Mouse (Mus musculus) right cerebral cortex, adult 18-20 months (tissue): Measurements from ENCODE around the gene Olfr301.

Source experiments
- DNase-seq: peaks from one replicate; pipeline ENCODE4 v3.0.0; 2022; ENCODE audit warnings: mixed read lengths

The Olfr301 gene

DNA sequence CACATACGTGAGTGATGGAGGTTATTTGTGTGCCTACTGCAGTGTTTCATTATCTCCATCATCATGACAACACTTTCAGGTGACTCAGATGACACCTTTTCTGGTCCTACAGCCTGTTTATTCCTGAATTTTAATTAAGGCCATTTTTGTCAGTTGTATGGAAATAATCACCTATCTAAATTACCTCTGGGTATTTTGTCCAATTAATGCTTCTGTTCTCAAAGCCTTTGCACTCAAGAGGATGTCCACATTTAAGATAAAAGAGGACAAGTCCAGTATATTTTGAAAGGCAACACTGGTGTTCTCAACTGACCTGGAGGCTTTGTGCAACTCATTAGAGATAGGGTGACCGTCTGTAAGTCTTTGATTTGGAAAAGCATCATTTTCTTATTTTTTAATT is at the start of gene Olfr301:
Gene Olfr301 (plus strand): TSS at position 301 of the 400 bp plus-strand sequence.
- DNase-seq, result no peak

DNA sequence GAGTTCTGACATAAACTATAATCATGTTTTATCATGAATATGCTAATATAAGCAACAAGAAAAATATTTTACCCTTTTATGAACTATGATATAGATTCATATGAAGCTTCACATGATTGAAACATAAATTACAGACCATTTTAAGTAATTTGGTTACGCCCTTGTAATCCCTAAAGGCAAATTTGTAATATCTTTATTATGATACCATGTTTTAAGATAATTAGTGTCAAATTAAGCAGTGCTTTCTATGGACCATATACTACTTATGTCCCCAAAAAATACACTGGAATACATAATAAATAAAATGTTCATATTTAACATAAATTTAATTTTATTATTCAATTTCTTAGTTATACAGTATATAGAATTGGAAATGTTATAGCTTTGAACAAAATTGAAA is 36.8 kb upstream of the Olfr301 start, which contains the start of gene Olfr305:
Gene Olfr305 (minus strand): TSS at position 101 of the 400 bp plus-strand sequence.
- DNase-seq, result no peak

DNA sequence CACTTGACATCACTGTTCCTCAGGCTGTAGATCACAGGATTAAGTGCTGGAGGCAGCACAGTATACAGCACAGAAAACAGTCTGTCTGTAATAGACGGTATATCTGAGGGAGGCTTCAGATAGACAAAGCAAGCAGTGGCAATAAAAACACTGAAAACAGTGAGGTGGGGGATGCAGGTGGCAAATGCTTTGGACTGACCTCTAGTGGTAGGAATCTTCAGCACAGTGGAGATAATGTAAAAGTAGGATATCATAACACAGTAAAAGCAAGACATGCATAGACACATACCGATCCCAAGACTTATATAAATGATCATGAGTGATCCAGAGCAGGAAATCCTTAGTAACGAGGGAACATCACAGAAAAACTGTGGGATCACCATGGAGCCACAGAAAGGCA is 17.9 kb upstream of the Olfr301 start:
- DNase-seq, result no peak

DNA sequence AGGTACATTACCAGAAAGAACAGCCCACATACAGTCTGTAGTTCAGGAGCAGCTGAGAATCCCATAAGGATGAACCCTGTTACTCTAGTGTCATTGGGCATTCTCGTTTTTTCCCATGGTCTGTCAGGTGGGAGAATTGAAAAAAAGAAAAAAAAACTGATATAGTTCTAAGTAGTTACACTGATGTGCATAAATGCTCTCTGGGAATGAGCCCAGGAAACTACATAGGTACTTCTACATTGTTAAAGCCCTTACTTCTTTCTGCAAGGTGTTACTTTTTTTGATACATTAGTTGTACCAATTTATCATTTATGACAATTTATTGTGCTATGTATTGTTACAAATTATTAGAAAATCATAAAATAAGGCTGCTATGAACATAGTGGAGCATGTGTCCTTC is 17.1 kb upstream of the Olfr301 start, which contains the start of gene Olfr304:
Gene Olfr304 (minus strand): TSS at position 101 of the 400 bp plus-strand sequence.
- no peak for DNase-seq

DNA sequence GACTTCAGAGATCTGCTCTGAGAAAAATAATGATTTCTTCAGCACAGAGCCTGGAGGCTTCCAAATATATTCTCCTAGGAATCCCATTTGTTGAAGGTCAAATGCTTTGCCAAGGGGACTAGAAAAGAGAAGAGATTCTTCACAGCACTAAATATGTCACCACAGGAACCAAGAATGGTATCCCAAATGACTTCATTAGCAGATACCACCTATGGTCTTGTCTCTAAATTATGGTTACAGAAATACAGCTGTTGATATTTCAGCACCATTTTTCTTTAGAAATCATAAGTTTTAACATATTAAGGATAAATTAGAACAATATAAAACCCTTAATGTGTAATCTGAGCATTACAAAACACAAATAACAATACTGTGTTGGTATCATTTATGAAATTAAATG is 6.0 kb upstream of the Olfr301 start, which contains the start of gene Olfr303:
Gene Olfr303 (minus strand): TSS at position 101 of the 400 bp plus-strand sequence.
- no peak for DNase-seq

DNA sequence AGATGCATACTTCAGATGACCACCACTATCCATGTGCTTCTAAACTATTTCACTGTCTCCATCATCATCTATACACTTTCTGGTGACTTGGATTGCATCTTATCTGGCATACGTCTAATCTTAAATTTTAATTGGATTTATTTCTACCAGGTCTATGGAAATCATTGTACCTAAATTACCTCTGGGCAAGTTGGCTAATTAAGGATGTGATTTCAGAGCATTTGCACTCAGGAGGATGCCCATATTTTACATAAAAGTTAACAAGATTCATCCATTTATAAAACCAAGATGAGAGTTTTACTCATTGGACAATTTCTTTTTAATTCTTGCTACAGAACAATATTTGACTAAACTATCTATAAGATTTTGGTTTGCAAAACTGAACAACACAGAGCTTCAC is 56.0 kb downstream of the Olfr301 start, which contains the start of gene Olfr299:
Gene Olfr299 (plus strand): TSS at position 301 of the 400 bp plus-strand sequence.
- no peak for DNase-seq
